Mouse (Mus musculus) adrenal gland, postnatal 25 days (tissue): ENCODE measurements at regions not wholly inside any gene's neighbourhood (a gene's known extent, or its start where the extent isn't known, plus 50 kb on each side); places are given as distances from the start of the nearest gene placed in this dataset.

ENCODE experiments used
- DNase-seq: peaks from one replicate; pipeline ENCODE4 v3.0.0; 2021; ENCODE audit warnings: mixed read lengths

DNA sequence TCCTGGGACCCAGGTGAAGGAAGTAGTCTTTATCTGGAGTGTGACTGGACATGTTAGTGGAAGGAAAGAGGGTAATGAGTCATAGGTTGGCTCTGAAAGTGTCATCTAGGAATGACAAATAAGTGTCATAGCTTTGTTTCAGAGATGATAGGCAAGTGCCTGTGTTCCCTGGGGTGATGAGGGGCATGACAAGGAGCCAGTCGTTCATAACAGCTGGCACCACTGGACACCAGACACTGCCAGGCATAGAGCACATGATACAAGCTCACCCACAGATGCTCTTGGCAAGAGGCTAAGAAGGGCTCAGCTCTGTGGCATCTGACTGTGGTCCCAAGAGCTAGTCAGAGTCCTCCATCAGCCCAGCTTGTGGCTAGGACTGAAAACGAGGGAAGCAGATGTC lies 171.0 kb downstream of the Rab11fip4 start:
- DNase-seq = no peak

DNA sequence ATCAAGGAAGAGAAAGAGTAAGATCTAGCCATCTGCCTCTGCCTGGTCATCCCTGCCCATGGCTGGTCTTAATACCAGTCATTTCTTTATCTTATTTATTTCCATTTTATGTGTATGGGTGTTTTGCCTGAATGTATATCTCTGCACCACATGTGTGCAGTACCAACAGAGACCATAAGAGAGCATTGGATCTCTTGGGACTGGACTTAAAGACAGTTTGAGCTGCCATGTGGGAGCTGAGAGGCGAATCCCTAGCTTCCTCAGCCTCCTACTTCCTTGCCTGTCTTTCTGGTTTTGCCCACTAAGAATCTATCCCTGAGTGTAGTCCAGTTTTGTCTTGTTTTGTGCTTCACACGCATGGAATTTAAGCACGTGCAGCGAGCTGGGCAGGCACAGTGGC lies 169.5 kb downstream of the Rab11fip4 start:
- no peak for DNase-seq

DNA sequence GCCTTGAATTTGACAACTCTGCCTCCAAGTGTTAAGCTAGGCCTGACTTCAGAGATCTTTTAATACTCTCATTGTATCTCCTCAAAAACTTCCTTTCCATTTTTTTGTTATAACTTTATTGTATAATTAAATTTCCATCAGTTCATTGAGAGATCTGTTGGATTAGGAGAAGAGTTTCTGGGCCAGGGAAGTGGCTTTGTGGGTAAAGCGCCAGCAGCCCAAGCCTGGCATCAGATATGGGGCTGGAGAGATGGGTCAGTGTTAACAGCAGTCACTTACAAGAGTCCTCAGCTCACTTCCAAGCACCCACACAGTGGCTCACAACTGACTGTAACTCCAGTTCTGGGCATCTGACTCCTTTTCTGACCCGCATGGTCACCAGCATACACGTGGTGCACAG lies 167.3 kb downstream of the Rab11fip4 start:
- DNase-seq = no peak

DNA sequence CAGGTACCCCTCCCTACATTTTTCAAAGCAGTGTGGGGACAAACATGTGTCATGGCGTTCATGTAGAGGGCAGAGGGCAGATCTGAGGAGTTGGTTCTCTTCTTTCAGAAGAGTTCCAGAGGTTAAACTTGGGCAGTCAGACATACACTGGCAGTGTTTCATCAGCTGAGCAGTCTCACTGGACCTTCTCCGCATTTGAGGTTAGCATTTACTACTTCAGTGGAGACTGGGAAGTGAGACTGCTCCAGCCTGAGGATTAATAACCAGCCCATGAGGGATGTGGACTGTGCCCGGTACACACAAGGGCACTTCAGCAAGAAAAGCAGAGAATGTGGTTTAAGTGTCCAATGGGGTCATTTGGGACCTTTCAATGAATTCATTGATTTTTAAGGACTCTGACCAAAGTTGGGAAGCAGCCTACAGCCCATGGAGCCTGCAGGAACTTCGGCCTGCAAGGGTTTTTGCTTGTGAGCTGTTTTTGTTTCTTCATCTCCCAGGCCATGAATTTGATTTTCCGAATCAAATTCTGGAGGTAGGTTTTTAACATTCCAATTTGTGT lies 166.6 kb downstream of the Rab11fip4 start:
- DNase-seq = no peak

DNA sequence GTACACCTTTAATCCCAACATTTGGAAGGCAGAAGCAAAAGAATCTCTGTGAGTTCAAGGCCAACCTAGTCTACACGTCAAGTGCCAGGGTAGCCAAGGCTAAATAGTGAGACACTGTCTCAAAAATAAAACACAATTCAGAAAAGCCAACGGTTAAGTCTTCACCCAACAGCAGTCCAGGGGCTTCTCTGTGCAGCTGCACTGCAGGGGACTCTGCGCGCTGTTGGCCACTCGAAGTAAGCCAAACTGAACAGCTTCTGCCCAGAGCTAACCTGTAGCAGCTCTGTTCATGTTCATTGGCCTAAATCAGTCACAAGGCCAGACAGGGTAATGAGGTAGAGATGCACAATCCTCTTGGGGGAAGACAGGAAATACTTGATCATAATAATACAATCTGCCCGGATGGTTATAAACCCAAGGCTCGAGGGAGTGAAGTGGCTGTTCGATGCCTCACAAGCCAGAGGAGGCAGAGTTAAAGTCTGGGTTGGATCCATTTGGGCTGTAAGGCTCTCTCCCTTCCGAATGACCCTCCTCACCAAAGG lies 165.4 kb downstream of the Rab11fip4 start:
- DNase-seq = no peak

DNA sequence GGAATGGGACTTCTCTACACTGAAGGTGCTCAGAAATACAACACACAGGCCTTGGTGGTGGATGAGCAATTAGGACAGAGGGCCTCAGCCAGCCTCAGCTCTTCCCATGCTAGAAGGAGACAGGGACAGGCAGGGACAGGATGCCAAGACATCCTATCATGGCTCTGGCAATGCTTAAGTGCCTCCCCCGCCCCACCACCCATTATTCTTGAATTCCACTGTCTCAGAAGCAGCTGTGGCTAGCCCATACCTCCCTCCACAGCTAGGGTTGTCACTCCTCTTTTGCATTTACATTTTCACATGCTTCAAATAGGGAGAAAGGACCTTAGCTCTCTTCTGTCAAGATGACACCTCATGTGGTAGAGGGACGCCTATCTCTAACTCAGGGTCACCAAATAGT lies 162.5 kb downstream of the Rab11fip4 start:
- DNase-seq = no peak

DNA sequence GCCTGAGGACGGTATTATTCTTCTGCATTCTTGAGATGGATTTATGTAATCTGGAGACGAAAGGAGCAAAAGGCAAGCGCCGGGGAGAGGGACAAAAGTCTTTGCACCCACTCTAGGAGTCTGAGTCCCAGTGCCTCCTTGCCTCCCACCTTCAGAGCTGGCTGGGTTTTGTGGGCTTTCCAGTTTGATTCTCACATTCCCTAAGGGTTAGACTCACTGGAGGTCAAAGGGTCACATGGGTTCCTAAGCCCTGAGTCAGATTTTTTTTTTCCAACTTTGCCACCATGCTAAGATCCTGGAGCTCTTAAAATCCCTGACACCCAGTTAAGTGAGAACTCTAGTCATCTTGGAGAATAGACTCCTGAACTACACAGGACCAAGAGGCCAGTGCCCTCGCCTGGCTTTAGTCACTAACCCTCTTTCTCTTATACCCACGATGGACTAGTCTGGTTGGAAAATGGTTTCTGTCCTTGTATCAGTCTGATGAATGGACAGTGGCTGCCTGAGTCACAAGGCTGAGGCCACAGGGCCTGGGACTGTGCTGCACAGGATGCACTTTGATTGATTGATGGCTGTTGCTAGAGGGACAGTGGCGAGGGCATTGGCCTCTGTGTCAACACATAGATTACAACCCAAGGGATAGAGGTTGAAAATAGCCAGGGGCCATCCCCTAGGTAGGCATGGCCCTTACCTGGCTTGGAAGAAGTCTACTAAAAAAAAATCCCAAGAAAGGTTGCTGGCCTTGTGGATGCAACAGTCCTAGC lies 161.9 kb downstream of the Rab11fip4 start:
- peak; percentile 55 for DNase-seq

DNA sequence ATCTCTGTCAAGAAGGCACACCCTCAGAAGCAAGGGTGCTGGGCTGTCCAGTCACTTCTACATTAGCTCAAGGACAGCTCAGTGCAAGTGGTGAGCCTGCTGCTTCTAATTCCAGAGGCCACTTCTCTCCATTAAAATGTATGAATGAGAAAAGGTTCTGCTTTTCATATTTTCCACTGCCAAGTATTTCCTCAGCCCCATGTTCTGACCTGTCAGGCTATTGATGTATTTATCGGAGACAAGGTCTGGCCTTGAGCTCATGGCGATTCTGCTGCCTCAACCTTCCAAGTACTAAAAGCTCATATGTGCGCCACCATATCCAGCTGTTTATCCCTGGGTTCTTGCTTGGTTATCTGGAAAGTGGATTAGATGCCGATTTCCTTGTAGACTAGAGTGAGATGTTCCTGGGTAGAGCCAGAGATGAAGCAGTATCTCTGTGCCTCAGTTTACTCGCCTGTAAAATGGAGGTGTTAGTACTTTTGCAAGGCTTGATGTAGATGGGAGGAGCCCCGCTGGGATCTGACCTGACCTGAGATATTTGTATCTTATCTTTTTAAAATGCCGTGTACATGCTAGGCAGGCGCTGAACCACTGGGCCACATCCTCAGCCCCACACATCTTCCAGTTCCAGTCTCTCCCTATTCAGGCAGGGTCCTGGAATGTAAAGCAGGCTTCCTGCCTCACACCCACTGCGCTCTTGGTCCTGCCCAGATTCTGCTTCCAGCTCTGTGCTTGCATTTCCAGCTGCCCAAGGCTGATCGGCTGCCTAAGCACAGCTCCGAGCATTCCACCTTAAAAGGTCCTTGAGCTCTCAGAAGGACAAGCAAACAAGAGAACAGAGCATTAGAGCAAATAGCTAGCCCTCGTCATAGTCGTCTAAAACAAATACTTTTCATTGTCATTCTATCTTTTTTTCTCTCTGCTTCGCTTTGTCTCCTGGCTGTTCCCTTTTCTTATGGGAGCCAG lies 161.0 kb downstream of the Rab11fip4 start:
- DNase-seq = peak; percentile 46

DNA sequence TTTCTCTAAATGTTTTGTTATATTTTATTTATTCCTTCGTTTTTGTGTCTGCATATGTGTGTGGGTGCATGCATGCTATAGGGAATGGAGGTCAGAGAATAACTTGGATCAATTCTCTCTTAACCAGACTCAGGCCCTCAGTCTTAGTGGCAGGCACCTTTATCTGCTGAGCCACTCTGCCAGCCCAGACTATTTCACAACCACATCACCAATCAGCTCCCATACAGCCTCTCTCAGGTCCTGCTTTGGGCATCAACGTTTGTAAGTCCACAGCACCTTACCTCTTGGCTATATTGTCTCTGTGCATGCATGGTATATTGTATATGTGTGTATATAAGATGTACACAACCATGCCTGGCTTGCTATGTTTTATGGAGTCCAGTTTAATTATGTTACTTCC lies 159.9 kb downstream of the Rab11fip4 start:
- no peak for DNase-seq

DNA sequence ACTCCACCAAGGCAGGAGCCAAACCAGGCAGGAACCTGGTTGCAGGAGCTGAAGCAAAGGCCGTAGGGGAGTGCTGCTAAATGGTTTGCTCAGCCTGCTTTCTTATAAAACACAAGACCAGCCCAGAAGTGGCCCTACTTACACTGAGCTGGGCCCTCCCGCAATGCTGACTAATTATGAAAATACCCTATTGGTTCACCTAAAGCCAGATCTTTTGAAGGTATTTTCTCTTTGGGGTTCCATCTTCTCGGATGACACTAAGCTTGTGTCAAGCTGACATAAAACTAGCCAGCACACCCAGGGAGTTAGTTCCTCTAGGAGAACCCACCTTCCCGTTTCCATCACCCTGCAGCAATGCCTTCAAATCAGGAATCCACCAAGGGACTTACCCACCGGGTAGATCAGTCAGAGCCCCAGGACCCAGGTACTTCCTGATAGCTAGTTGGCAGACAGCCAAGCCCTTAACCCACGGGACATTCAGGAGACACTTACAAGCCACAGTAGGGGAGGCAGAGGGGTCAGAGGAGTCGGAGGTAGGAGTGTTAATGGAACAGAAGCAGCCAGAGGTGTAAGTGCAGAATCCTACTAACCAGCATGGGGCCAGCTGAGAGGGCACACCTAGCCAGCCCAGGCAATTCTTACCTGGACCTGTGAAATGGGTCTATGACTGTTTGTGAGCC lies 158.9 kb downstream of the Rab11fip4 start:
- DNase-seq = no peak

DNA sequence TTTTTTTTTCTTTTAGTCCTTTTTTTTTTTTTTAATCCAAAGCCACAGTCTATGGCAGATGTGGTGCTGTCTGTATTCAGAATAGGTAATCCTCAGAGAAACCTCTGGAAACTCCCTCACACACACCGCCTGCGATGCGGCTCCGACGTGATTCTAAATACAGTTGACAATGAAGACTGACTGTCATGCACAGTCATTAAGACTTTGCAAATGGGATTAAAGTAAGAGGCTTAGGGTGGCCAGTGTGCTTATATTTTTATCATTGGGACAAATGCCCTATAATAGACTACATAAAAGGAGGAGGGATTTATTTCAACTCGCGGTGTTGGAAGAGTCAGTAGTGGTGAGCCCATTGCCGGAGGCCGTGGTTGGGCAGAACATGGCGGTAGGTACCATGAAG lies 158.1 kb downstream of the Rab11fip4 start:
- no peak for DNase-seq

DNA sequence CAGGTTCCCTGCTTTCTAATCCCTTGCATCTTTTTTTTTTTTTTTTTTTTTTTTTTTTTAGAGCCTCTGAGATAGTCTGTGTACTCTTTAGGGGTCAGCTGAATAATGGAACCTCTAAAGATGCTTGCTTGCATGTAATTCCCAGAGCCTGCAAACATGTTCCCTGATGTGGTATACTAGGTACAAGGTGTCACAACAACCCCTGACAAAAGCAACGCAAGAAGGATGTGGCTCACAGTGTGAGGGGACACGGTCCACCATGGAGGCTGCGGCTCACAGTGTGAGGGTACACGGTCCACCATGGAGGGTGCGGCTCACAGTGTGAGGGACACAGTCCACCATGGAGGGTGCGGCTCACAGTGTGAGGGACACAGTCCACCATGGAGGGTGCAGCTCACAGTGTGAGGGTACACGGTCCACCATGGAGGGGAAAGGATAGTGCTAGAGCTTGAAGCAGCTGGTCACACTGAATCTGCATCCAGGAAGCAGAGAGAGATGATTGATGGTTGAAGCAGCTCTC lies 157.7 kb downstream of the Rab11fip4 start:
- no peak for DNase-seq

DNA sequence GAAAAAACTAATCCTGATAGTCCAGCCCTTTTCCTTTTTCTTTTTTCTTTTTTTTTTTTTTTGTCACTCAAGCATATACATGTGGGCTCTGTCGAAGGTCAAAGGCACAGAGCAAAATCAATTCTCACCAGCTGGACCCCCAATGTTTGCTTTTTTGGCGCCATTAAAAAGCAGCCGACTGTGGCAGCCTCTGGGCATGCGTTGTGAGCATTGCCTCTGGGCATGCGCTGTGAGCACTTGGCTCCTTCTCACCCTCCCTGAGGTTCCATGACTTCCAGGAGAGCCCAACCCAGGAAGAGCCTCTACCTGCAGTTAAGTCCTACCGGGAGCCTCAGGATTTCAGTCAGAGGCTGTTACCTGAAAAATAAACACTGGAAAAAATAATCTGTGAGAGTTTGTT lies 156.8 kb downstream of the Rab11fip4 start:
- DNase-seq = no peak
